Mouse (Mus musculus) neural tube, embryonic 10.5 days (tissue): ENCODE results near the gene Ctrb1.
"Not testable (repeated sequence)": the region's sequence is repeated elsewhere in the genome, so short reads cannot be mapped to it uniquely, and the experiment has no call there.

Experiments
- DNase-seq: peaks from one replicate; pipeline ENCODE4 v3.0.0-alpha.2; 2017; ENCODE audit warnings: low spot score; ENCODE audit errors: extremely low spot score

The Ctrb1 gene

DNA sequence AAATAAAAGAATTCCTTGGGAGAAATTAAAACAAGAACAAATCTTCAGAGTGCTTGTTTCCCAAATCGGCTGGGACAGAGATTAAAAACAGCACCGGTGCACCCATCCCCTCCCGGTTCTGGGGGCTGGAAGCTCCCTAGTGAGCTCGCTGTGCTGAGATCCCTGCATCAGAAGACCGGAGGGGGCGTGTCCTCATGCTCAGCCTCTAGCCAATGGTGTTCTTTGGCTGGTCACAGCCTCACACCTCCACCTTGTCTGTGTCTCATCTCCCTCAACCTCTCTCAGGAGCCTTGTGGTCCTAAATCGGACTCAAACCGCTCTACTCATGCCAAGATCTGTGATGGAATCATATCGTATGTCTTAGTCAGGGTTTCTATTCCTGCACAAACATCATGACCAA, 8.3 kb downstream of the Ctrb1 start:
- DNase-seq = no peak

DNA sequence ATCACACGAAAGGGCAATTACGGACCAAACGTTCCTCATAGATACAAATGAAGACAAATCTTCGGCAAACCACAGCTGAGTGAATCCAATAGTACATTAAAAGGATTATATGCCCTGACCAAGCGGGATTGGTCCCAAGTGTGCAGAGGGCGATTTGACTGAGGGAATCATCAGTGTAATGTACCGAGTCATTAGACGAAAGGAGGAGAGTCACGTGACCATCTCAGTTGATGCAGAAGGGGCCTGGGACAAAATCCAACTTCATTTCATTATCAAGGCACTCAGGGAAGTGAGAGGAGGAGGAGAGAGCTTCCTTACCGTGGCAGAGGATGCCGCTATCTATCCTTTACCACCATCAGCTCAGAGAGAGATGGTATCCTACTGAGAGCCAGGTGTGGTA, 9.7 kb downstream of the Ctrb1 start:
- no peak for DNase-seq

DNA sequence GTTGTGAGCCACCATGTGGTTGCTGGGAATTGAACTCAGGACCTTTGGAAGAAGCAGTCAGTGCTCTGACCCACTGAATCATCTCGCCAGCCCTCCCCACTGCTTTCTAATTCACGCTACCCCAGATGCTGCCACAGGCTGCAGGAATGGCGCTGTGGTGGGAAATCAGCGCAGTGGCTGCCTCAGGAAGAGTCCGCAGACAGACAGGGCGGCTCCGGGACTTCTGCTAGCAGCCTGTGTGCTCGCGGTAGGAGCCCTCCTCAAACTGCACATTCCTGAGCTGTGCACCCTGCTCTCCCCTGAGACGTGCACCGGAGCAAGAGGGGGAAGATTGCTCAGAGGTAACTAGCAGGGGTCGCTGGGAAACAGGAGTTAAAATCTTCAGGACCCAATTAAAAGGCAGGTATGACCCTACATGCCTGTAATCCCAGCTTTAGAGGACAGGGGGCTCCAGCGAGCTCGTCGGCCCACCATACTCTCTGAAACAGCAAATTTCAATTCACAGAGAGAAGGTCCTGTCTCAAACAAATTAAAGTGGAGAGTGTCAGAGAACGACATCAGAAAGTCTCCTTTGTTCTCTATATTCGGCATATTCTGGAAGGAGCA, 10.3 kb downstream of the Ctrb1 start:
- no peak for DNase-seq

DNA sequence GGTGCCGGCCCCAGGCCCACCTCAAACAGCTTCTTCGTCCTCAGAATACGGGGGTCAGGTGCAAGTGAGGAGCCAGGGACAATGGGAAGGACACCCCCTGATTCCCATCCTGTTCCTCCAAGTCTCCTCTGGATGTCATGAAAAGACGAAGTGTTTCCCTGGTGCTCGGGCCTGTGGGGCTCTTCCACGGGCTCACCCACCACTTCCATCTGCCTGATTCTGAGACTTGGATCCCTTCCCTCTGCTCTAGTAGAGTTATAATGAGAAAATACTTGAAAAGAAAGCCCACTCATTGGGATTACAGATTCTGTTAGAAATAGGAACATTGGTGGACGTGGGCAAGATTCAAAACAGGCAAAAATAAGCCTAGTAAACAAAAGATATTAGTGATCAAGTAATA, 12.0 kb downstream of the Ctrb1 start:
- DNase-seq = no peak

DNA sequence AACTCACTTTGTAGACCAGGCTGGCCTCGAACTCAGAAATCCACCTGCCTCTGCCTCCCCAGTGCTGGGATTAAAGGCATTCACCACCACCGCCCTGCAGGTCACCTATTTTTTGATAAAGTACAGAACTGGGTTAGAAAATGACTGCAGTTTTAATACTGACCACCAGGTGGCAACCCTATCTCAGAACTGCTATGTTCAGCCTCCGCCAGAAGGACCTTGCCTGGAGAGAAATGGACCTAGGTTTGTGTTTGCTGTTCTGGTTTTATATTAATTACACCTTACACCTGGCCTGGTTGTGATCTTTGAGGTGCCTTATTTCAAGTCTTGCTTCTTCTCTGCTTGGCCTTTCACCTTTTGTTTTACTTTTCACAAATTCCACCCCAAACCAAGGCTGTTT, 12.7 kb downstream of the Ctrb1 start:
- peak; percentile 55 for DNase-seq

DNA sequence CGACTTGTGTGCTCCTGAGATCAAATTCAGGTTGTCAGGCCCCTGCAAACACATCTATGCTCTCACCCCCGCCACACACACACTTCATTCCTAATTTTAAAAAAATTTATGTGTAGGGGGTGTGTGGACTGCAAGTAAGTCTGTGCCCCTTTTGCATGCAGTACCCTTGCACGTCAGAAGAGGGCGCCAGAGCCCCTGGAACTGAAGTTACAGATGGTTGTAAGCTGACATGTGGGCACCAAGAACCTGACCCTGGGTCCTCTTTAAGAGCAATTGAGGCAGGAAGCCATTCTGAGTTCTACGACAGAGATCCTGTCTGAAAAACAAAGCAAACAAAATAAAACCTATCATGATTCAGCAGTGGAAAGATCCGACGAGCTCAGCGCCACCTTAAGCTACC, 14.6 kb downstream of the Ctrb1 start:
- DNase-seq = no peak

DNA sequence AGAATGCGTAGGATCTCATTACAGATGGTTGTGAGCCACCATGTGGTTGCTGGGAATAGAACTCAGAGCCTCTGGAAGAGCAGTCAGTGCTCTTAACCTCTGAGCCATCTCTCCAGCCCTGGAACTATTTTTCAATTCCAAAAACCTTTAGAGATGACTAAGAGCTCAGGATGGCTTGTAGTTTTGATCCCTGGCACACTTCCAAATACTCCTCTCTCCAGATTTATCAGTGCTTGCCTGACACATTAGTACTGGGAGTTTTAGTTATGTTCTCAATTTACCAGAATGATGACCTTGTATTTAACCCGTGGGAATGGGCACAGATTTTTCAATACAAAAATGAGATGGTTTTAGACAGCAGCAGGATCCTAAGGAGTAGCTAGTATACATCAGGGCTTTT, 24.1 kb downstream of the Ctrb1 start:
- no peak for DNase-seq

DNA sequence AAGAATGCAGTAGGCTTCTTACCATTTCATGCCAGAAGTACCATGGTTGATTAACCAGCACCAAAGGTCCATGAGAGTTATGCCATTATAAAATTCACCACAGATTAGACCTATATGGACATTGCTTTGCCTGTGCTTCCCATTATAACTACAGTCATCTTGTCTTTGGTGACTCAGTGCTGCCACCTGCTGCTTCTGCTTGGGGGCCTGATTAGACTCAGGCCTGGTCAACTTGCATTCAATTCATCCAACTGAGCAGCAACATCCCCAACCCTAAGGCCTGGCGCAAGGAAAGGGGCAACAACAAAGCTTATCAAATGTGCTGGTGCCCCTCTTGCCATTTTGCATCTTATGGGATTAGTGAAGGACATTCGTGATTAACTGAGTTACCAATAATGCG, 28.3 kb downstream of the Ctrb1 start:
- peak; percentile 68 for DNase-seq

DNA sequence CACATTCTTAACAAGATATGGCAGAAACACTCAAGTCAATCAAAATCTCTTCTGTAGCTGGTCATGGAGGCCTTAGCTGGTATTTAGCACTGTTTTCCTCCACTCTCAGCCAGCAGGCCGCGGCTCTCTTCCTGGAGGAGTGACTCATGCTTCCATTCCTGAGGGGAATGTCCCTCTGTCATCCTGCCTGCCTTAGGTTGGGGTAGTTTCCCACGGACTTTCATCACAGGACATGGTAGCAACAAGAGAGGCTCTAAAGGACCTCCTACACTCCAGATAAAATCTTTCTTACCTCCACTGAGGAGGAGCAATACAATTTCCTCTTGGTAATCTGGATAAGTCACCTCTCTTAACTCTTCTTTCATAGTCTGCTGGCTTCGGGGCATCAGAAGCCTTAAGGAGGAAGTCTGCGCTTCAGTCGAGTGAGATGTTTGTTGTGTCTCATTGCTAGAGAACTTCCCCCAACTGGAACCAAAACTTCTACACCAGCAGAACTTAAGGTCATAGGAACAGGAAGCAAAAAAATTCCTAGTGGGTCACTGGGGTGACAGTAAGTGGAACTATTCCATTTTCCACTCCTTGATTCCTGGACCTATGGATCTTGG, 31.9 kb downstream of the Ctrb1 start:
- DNase-seq = no peak

DNA sequence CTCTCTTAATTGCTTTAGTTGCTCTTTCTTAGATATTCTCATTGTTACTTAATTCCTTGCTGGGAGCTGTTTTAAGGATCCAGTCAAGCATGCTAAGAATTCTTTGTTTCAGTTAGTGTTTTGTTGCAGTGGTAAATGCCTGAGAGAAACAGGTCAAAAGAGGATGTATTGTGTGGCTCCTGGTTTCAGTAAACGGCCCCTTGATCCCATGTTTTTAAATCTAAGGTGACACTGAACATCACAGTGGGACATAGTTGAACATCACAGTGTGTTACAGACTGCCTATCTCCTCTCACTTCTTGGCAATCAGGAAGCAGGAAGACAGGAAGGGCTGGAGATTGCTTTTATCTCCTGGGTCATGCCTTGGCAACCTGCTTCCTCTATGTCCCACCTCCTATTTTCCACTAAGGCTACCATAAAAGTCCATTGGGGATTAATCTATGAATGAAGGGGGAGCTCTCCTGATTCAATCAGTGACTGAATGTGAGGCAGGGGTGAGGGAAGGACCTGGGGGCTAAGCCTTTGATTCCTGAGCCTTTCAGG, 33.4 kb downstream of the Ctrb1 start:
- no peak for DNase-seq

DNA sequence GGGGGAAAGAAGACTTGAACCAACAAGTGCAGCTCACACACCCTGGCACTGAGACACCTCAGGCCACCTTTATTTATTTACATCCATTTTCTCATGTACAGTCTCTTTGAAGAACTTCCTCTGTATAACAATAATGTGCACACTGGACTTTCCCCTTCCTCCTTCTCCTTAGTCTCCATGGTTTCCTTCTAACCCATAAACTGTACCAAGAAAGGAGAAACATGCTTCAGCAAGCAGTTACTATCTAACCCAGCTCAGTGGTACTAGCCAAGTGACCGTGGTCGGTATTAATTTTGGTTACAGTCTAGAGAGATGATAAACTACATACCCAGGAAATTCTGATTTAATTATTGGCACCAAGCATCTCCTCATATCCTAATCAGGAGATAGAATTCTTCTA, 37.3 kb downstream of the Ctrb1 start:
- no peak for DNase-seq

DNA sequence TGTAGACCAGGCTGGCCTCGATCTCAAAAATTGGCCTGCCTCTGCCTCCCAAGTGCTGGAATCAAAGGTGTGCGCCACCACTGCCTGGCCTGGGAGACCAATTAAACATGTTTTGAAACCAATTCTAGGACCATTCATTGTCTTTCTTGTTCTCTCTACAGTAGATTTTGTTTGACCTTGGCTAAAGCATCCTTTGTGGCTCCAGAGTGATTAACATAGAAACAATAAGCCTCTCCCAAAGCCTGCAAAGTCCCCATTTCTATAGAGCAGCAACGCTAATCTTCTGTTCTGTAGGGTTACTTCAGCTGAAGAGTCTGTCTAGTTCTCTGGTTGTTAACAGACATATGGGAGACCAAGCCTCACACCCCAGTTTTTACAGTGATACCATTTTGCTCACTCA, 40.2 kb downstream of the Ctrb1 start:
- no peak for DNase-seq

DNA sequence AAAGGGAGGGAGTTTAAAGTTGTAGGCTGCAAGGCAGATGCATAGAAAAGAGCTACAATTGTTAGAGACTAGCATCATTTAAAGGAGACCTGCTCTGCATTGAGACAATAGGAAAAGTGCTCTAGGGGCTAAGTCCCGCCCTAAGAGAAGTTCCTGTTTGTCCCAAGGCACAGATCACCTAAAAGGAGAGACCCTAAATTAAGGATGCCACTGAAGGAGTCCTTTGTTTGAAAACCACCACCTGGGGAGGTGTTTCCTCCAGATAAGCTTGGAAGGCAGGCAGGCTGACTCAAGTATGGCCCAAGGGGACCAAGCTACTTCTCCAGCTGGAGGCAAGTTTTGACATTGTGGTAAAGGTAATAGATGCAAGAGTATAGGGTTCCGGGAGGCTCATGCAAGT, 42.0 kb downstream of the Ctrb1 start:
- no peak for DNase-seq

DNA sequence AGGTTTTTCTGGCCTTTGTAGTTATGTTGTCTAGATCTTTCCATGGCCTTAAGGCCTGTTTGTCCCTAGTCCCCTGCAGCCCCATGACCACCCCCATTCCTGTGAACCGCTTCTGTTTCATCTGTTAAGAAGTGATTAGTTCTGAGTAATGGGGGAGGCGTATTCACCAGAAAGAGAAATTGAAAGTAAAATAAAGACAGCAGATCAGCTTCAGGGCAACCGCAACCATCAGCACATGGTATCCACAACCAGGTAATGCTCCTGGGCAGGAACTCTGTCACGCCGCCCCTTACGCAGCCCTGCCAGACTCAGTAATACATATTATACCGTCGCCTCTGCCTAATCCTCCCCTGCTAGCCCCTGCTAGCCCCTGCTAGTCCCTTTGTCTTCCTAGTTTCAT, 45.1 kb downstream of the Ctrb1 start:
- DNase-seq = no peak

DNA sequence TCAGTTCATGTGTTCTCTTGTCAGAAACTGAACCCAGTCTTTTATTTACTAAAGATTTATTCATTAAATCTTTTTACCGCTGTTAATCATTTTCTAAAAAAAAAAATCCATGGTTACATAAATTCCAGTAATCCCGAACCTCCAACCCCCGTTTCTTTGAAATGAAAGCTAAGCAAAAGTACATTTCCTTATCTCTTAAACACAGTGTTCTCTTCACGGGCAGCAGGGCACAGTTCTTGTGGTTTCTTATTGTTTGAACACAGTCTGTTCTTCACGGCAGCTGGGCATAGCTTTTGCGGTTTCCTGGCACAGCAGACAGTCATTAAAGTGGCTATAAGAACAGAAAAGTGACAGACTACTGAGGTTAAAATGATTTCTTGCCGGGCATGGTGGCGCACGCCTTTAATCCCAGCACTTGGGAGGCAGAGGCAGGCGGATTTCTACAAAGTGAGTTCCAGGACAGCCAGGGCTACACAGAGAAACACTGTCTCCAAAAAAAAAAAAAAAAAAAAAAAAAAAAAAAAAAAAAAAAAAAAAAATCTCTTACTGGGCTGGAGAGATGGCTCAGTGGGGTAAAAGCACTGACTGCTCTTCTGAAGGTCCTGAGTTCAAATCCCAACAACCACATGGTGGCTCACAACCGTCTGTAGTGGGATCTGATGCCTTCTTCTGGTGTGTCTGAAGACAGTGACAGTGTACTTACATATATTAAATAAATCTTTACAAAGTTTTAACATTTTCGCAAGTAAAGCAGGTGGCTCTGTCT, 46.3 kb downstream of the Ctrb1 start:
- not testable (repeated sequence) for DNase-seq

DNA sequence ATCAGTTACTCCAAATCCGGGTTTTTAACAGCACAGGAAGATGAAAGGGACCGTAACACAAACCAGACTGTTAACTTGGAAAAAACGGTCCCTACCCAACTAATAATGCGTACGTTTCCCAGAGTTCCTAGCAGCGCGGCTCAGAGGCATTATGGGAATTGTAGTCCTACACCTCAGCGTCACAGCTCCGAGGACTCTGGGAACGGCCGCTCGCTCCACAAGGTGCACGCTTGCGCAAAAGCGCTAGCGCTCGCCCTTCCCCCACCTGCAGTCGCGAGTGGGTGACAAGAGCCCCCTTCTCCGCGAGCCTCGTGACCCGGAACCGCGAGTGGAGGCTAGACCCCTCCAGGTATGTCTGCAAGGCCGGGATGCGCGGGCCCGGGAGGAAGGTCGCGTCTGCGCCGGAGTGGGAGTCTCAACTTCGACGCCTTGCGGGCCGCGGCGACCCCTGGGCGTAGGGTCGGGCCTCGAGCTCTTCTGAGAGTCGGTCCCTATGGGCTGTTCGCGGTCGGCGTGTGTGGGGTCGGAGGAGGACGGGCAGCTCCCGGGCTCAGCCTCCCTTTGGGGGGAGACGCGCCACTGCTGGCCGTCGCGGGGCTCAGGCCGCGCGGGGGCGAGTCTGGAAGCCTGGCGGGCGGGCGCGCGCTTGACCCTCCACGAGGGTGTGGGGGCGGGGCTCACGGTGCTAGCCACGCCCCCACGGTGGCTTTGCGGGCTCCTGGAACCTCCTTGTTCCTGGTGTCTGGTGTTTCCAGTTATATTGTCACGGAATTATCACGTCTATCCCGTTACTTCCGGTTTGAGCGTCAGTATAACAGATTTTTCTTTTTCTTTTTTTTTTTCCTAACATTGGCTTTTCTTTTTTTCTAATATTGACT, 47.3 kb downstream of the Ctrb1 start, which contains the start of gene Zfp1:
TSS of gene Zfp1 (plus strand) at position 138 of the 878 bp plus-strand sequence.
- peak; percentile 91 for DNase-seq

DNA sequence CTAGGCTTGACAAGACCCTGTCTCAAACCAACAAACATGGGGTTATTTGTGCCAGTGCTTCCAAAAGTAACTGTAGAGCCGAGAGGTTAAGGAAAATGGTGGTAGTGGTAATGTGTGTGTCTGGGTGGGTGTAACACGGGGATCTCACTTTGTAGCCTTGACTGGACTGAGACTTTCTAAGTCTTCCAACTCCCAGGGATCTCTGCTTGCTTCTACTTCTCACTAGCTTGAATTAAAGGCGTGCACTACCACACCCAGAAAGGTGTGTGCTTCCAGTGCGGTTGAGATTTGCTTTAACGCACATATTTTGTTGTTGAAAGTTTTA, 47.9 kb downstream of the Ctrb1 start:
- no peak for DNase-seq

DNA sequence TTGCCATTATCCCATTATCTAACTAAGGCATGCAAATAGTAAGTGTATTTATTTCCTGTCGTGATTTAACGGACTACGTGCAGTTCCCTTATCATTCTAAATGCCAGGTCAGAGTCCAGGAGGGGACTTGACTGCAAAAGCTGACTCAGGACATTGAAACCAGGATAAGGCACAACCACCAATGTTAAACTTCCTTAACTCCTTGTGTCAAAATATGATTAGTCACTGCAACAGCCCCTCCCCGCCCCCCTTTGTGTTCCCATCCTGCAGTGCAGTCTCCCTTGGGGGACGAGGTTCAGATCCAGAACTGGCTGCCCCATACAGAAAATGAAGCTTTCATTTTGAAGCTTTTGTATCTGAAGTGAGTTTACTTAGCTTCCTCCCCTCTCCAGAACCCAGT, 48.3 kb downstream of the Ctrb1 start:
- no peak for DNase-seq

DNA sequence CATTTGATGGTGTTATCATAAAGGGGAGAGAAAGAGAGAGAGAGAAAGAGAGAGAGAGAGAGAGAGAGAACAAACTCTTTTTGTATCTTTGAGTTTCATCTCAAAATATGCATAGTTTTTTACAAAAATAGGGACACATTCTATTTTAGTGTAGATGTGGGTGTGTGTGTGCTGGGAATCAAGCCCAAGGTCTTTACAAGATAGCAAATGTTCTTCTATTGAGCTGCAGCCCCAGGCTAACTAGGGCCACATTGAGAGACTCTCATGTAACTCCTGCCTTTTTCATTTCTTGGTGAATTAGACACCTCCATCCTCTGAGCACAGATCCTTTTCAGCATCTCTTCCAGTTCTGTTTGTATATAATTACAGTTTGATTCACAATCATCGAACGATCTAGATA, 49.7 kb downstream of the Ctrb1 start:
- DNase-seq = no peak

DNA sequence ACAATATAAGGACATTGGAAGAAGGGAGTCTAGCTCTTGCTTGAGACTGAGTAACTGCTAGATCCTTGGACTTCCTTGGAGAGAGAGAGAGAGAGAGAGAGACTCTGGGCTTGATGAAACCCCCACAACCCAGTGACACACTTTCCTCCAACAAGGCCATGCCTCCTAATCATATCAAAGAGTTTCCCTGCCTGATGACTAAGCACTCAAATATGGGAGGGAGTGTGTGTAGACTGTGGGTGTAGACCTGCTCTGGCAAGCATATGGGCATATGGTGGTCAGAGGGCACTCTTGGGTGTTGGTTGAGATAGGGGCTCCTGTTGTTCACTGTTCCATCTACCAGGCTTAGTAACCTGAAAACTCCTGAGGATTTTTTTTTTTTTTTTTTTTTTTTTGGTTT, 52.7 kb downstream of the Ctrb1 start:
- no peak for DNase-seq
